Mouse (Mus musculus): ENCODE data around the gene Ano6. TPM values are rescaled to one million over a fixed set of nuclear protein-coding genes. Genes with fewer than 3 reads are reported as not detected.
A peak's percentile ranks its signal among the peaks of the same experiment; 100 is the strongest.

The Ano6 gene
- polyA plus RNA-seq, 1 experiment = 54.5 TPM

GRCm38 (mm10) chr15:95796062-95796461, 5.4 kb downstream of the Ano6 start:
- H3K36me3 ChIP-seq (ENCODE audit: control insufficient read depth, insufficient read depth) = peaks cover 16% of the 10 kb centered on the region
- H3K79me2 ChIP-seq (ENCODE audit: control insufficient read depth, insufficient read depth) = peaks cover 97% of the 10 kb centered on the region

DNA sequence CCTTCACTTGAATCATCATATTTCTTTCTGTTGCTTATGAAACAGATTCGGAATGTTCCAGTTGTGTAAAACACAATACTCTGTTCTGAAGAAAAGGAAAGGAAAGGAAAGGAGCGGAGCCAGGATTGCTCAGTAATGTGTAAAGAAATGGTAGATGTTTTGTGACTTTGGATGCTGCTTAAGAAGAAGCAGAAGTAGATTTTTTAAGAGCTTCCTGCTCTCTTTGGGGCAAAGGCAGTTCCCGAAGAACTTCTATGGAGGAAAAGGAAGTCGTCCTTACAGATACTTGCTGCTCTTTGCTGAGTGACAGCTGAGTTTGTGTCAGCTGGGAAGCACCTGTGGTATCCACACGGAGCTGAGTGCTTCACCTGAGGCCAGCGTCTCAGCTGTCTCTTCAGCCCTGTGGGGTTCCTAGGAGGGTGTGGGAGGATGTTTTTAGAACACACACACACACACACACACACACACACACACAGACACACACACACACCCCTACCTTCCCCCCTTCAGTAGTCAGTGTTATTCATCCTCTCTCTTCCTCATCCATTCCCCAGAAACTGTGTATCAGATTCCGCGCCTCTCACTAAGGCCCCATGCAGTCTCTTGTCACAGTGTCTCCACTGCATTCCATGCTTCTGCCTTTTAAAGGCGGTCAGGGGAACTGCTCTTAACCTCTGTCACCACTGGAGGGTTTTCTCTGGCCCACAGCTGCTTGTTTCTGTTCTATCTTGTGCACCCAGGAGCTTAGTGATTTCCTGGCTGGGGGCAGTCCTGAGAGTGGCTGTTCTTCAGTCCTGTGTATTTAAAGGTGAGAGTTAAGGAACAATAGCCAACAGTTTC, 6.7 kb downstream of the Ano6 start:
- H3ac ChIP-seq (ENCODE audit: control insufficient read depth, insufficient read length) = no peak overlapping the region
- no peak overlapping the region for H3K4me3 ChIP-seq
- peaks cover 16% of the 10 kb centered on the region for H3K36me3 ChIP-seq (ENCODE audit: control insufficient read depth, insufficient read depth)
- no peaks in the 10 kb centered on the region for H3K27me3 ChIP-seq (ENCODE audit: control insufficient read depth, insufficient read depth, insufficient read length)
- H3K4me2 ChIP-seq (ENCODE audit: low read depth) = no peak overlapping the region
- TF ChIP-seq MYOD1 (IDR thresholded peaks at IDR 0.05; ENCODE audit: control insufficient read depth in 1 of 3, insufficient read length in 2 of 3, low read depth in 2 of 3) (peak in 2 of 3 experiments; percentile 50 to 88), MYOG (IDR thresholded peaks at IDR 0.05; ENCODE audit: control insufficient read depth in 1 of 3, insufficient read depth in 1 of 3, insufficient read length in 2 of 3, low read depth in 2 of 3) (peak in 1 of 3 experiments; percentile 85), POLR2A (IDR thresholded peaks at IDR 0.05; ENCODE audit: insufficient read length, low read depth) (no peak)
- H3K79me2 ChIP-seq (ENCODE audit: control insufficient read depth, insufficient read depth) = peaks cover 84% of the 10 kb centered on the region

More at GRCm38 (mm10) chr15:95796062-95796461, 5.4 kb downstream of the Ano6 start:
- Histone ChIP-seq H3K4me3 (no peak overlapping the region), H3K4me2 (ENCODE audit: low read depth) (no peak overlapping the region), H3K27me3 (ENCODE audit: control insufficient read depth, insufficient read depth, insufficient read length) (no peaks in the 10 kb centered on the region), H3ac (ENCODE audit: control insufficient read depth, insufficient read length) (no peak overlapping the region)
- no peak for TF ChIP-seq E2F4 (IDR thresholded peaks at IDR 0.05; ENCODE audit: insufficient read depth)
- no peak for TF ChIP-seq TCF12 (IDR thresholded peaks at IDR 0.05; ENCODE audit: insufficient read depth, poor library complexity, severe bottlenecking)
- TF ChIP-seq REST (IDR thresholded peaks at IDR 0.05; ENCODE audit: insufficient read depth, insufficient read length) = no peak
- no peak for TF ChIP-seq MYOG (IDR thresholded peaks at IDR 0.05; ENCODE audit: control insufficient read depth in 1 of 3, insufficient read depth in 1 of 3, insufficient read length in 2 of 3, low read depth in 2 of 3)
- no peak for TF ChIP-seq SRF (IDR thresholded peaks at IDR 0.05; ENCODE audit: control insufficient read depth, insufficient read length, low read depth)
- TF ChIP-seq POLR2A (IDR thresholded peaks at IDR 0.05; ENCODE audit: insufficient read length, low read depth) = no peak
- TF ChIP-seq MYOD1 (IDR thresholded peaks at IDR 0.05; ENCODE audit: control insufficient read depth in 1 of 3, insufficient read length in 2 of 3, low read depth in 2 of 3) = no peak
- no peak for TF ChIP-seq USF1 (IDR thresholded peaks at IDR 0.05; ENCODE audit: low read depth)

DNA sequence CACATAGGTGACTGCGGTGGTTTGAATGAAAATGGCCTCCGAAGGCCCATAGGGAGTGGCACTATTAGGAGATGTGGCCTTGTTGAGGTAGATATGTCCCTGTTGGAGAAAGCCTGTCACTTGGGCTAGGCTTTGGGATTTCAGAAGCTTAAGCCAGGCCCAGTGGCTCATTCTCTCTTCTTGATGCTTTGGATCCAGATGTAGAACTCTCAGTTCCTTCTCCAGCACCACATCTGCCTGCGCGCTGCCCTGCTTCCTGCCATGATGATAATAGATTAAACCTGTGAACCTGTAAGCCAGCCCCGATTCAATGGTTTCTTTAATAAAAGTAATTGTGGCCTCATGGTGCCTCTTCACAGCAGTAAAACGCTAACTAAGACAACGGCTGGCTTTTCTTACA, 7.6 kb downstream of the Ano6 start:
- H3K79me2 ChIP-seq (ENCODE audit: control insufficient read depth, insufficient read depth) = peaks cover 78% of the 10 kb centered on the region
- H3ac ChIP-seq (ENCODE audit: control insufficient read depth, insufficient read length) = no peak overlapping the region
- H3K4me3 ChIP-seq = no peak overlapping the region
- H3K36me3 ChIP-seq (ENCODE audit: control insufficient read depth, insufficient read depth) = peaks cover 16% of the 10 kb centered on the region
- H3K4me2 ChIP-seq (ENCODE audit: low read depth) = no peak overlapping the region
- no peaks in the 10 kb centered on the region for H3K27me3 ChIP-seq (ENCODE audit: control insufficient read depth, insufficient read depth, insufficient read length)
- no peak for TF ChIP-seq E2F4 (IDR thresholded peaks at IDR 0.05; ENCODE audit: insufficient read depth)
- no peak for TF ChIP-seq POLR2AphosphoS2 (IDR thresholded peaks at IDR 0.05; ENCODE audit: insufficient read length, low read depth)
- TF ChIP-seq MYOG (IDR thresholded peaks at IDR 0.05; ENCODE audit: control insufficient read depth in 1 of 3, insufficient read depth in 1 of 3, insufficient read length in 2 of 3, low read depth in 2 of 3) = no peak
- TF ChIP-seq TCF12 (IDR thresholded peaks at IDR 0.05; ENCODE audit: insufficient read depth, poor library complexity, severe bottlenecking) = no peak
- TF ChIP-seq CEBPB (IDR thresholded peaks at IDR 0.05; ENCODE audit: insufficient read depth, poor library complexity, severe bottlenecking) = no peak
- TF ChIP-seq MAX (IDR thresholded peaks at IDR 0.05; ENCODE audit: low read depth) = no peak
- TF ChIP-seq REST (IDR thresholded peaks at IDR 0.05; ENCODE audit: insufficient read depth, insufficient read length) = no peak
- TF ChIP-seq USF1 (IDR thresholded peaks at IDR 0.05; ENCODE audit: low read depth) = no peak
- TF ChIP-seq TCF3 (IDR thresholded peaks at IDR 0.05; ENCODE audit: insufficient read length, low read depth) = no peak
- TF ChIP-seq POLR2A (IDR thresholded peaks at IDR 0.05; ENCODE audit: insufficient read length, low read depth) = no peak
- no peak for TF ChIP-seq MYOD1 (IDR thresholded peaks at IDR 0.05; ENCODE audit: control insufficient read depth in 1 of 3, insufficient read length in 2 of 3, low read depth in 2 of 3)
- no peak for TF ChIP-seq SRF (IDR thresholded peaks at IDR 0.05; ENCODE audit: control insufficient read depth, insufficient read length, low read depth)

DNA sequence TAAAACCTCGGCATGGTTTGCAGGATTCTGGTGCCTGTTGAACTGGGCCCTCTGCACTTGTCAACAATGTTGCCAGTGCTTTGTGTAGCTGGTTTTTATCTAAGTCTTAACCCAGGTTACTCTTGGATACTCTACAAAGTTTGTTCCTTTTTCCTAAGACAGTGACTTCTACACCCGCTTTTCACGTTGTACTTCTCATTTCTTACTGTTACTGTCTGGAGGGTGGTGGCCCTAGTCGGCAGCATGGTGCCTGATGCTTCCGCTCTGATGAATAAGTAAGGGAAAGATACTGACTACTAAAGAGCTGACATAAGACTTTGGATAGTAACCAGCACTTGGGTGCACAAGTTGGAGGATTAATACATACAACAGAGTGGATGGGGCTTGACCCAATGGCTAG, 9.0 kb downstream of the Ano6 start:
- no peaks in the 10 kb centered on the region for H3K27me3 ChIP-seq (ENCODE audit: control insufficient read depth, insufficient read depth, insufficient read length)
- H3K79me2 ChIP-seq (ENCODE audit: control insufficient read depth, insufficient read depth) = peaks cover 71% of the 10 kb centered on the region
- H3ac ChIP-seq (ENCODE audit: control insufficient read depth, insufficient read length) = no peak overlapping the region
- H3K36me3 ChIP-seq (ENCODE audit: control insufficient read depth, insufficient read depth) = peaks cover 16% of the 10 kb centered on the region
- no peak overlapping the region for H3K4me3 ChIP-seq
- H3K4me2 ChIP-seq (ENCODE audit: low read depth) = no peak overlapping the region
- TF ChIP-seq CEBPB (IDR thresholded peaks at IDR 0.05; ENCODE audit: insufficient read depth, poor library complexity, severe bottlenecking) (no peak), MYOD1 (IDR thresholded peaks at IDR 0.05; ENCODE audit: control insufficient read depth in 1 of 3, insufficient read length in 2 of 3, low read depth in 2 of 3) (no peak), MYOG (IDR thresholded peaks at IDR 0.05; ENCODE audit: control insufficient read depth in 1 of 3, insufficient read depth in 1 of 3, insufficient read length in 2 of 3, low read depth in 2 of 3) (no peak), E2F4 (IDR thresholded peaks at IDR 0.05; ENCODE audit: insufficient read depth) (no peak), POLR2AphosphoS2 (IDR thresholded peaks at IDR 0.05; ENCODE audit: insufficient read length, low read depth) (no peak), TCF12 (IDR thresholded peaks at IDR 0.05; ENCODE audit: insufficient read depth, poor library complexity, severe bottlenecking) (no peak), USF1 (IDR thresholded peaks at IDR 0.05; ENCODE audit: low read depth) (no peak), REST (IDR thresholded peaks at IDR 0.05; ENCODE audit: insufficient read depth, insufficient read length) (no peak), TCF3 (IDR thresholded peaks at IDR 0.05; ENCODE audit: insufficient read length, low read depth) (no peak), POLR2A (IDR thresholded peaks at IDR 0.05; ENCODE audit: insufficient read length, low read depth) (no peak), MAX (IDR thresholded peaks at IDR 0.05; ENCODE audit: low read depth) (no peak), SRF (IDR thresholded peaks at IDR 0.05; ENCODE audit: control insufficient read depth, insufficient read length, low read depth) (no peak)

All from myocyte (in vitro differentiated cells).